Mouse (Mus musculus) c-Kit-negative CD71-positive TER-119-positive erythroid progenitor cells, embryonic 14.5 days (primary cell): ENCODE data around the gene Sgca.
"Not testable (repeated sequence)": the region's sequence is repeated elsewhere in the genome, so short reads cannot be mapped to it uniquely, and the experiment has no call there.

Source experiments
- DNase-seq: peaks from one replicate; pipeline ENCODE4 v3.0.0-alpha.2; 2013; ENCODE audit warnings: low read depth, low spot score

The Sgca gene

GRCm38 (mm10) chr11:94976199-94976598 lies at the start of gene Sgca:
Gene Sgca (minus strand): TSS chr11:94976327.
- DNase-seq, result no peak

GRCm38 (mm10) chr11:95025227-95026012 lies 49.3 kb upstream of the Sgca start:
- DNase-seq, result no peak

- no peak for DNase-seq
These were observed 48.5 kb upstream of the Sgca start for GRCm38 (mm10) chr11:95024439-95025184.

GRCm38 (mm10) chr11:95023481-95023880 lies 47.4 kb upstream of the Sgca start:
- no peak for DNase-seq

- no peak for DNase-seq
These were observed 46.3 kb upstream of the Sgca start for GRCm38 (mm10) chr11:95022237-95022992.

- DNase-seq, result no peak
These were observed 39.4 kb upstream of the Sgca start for GRCm38 (mm10) chr11:95015484-95015883.

GRCm38 (mm10) chr11:95012487-95012886 lies 36.4 kb upstream of the Sgca start:
- no peak for DNase-seq

- peak; percentile 90 for DNase-seq
These were observed 35.9 kb upstream of the Sgca start for GRCm38 (mm10) chr11:95012075-95012474.

- no peak for DNase-seq
These were observed 35.3 kb upstream of the Sgca start for GRCm38 (mm10) chr11:95011416-95011815.

- DNase-seq, result not testable (repeated sequence)
These were observed 34.8 kb upstream of the Sgca start for GRCm38 (mm10) chr11:95010841-95011403.

GRCm38 (mm10) chr11:95010141-95010739 lies 34.1 kb upstream of the Sgca start:
- no peak for DNase-seq

GRCm38 (mm10) chr11:95009629-95010014 lies 33.5 kb upstream of the Sgca start, which contains the start of gene Samd14:
Gene Samd14 (plus strand): TSS chr11:95009879.
- DNase-seq, result no peak

GRCm38 (mm10) chr11:95008661-95009628 lies 32.8 kb upstream of the Sgca start:
- DNase-seq, result no peak

GRCm38 (mm10) chr11:95007418-95007817 lies 31.3 kb upstream of the Sgca start:
- DNase-seq, result no peak

GRCm38 (mm10) chr11:95006525-95007219 lies 30.5 kb upstream of the Sgca start:
- peak; percentile 69 for DNase-seq

GRCm38 (mm10) chr11:95006038-95006437 lies 29.9 kb upstream of the Sgca start:
- DNase-seq, result no peak

GRCm38 (mm10) chr11:95004937-95005198 lies 28.7 kb upstream of the Sgca start:
- DNase-seq, result no peak

GRCm38 (mm10) chr11:95004136-95004936 lies 28.2 kb upstream of the Sgca start:
- no peak for DNase-seq

GRCm38 (mm10) chr11:95002705-95003104 lies 26.6 kb upstream of the Sgca start:
- no peak for DNase-seq
